Mouse (Mus musculus) bone marrow, adult 2 months (tissue): ENCODE data around the gene Camta1.

Experiments
- CTCF ChIP-seq: fragments of 200-500 bp; IDR thresholded peaks from 2 replicates; pipeline ENCODE4 v1.5.1; 2011; ENCODE audit warnings: low read length, control low read depth; ENCODE audit not compliant: control insufficient read depth, insufficient read depth
- POLR2A ChIP-seq: fragments of 200-500 bp; IDR thresholded peaks from 2 replicates; pipeline ENCODE4 v1.6.1; 2011; ENCODE audit warnings: low read depth, mild to moderate bottlenecking, control low read depth, low read length, borderline replicate concordance; ENCODE audit not compliant: control insufficient read depth

- TF ChIP-seq CTCF, result no peak
- no peak for TF ChIP-seq POLR2A
These were observed 256.8 kb downstream of the Camta1 start for GRCm38 (mm10) chr4:151604907-151605306.
